Mouse (Mus musculus) kidney, adult 9 months (tissue): ENCODE measurements around the gene Spag4.
A peak's percentile ranks its signal among the peaks of the same experiment; 100 is the strongest.
"Not testable (repeated sequence)": the region's sequence is repeated elsewhere in the genome, so short reads cannot be mapped to it uniquely, and the experiment has no call there.

Experiments
- DNase-seq: peaks from one replicate; pipeline ENCODE4 v3.0.0; 2022

Spag4 gene

DNA sequence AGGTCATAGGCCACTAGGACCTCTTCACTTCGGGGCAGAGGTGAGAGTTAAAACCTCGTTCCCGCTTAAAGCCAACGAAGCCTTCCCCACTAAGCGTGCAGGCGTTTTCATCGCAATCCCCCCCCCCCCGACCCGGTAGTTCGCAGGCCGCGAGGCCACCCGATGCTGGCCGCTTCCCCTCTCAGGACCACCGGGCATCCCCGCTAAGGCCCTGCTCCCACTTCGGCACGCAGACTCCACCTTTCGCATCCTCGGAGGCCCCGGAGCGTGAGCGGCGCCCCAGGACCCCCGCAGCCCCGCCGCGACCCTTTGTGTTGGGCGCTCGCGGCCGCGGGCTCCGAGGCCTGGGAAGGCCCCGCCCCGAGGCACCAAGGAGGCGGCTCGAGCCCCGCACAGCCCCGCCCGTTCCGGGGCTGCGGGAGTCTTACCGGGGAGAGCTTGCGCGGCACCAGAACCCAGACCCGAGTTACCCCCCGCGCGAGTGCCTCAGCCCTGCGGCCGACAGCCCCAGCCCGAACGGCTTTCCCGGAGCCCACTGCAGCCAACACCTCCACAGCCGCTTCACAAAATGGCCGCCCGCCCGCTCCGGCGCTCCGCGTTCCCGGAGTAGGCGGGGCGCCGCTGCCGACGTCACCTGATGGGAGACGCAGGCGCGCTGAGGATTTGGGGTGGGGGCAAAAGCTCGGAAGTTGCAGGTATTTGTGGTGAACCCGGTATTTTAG lies 46.5 kb downstream of the Spag4 start, which contains the start of the genes Cpne1 and Rbm12:
Gene Cpne1, minus strand, starts transcription at position 608 of the 722 bp plus-strand sequence.
Gene Rbm12, minus strand, starts transcription at position 621 of the 722 bp plus-strand sequence.
- peak; percentile 90 for DNase-seq

DNA sequence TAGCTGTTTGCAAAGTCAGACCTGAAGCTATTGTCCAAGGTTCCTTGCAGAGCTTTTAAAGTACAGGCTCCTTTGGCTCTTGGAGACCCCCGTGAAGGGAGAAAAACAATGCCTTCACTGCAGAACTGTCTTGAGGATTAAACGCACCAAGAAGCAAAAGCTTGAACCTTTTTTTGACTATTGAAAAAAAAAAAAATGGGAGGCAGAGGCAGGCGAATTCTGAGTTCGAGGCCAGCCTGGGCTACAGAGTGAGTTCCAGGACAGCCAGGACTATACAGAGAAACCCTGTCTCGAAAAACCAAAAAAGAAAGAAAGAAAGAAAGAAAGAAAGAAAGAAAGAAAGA lies 47.1 kb downstream of the Spag4 start:
- DNase-seq: not testable (repeated sequence)

DNA sequence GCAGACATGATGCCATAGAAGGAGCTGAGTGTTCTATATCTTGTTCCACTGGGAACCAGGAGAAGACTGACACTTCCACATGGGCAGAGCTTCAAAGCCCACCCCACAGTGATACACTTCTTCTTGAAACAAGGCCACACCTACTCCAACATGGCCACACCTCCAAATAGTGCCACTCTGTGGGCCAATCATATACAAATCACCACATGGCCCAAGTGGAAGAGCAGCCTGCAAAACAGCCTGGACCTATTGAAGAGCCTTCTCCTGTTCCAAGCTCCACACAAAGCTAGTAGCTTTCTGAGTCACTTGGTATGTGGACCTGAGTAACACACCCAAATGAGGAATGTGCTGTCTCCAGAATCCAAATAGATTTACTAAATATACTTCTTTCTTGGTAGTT lies 54.6 kb downstream of the Spag4 start:
- DNase-seq: no peak
